Mouse (Mus musculus) right cerebral cortex, postnatal 14 days (tissue): ENCODE data around the gene Gm13762.
"Not testable (repeated sequence)": the region's sequence is repeated elsewhere in the genome, so short reads cannot be mapped to it uniquely, and the experiment has no call there.

Source experiments
- DNase-seq: peaks from one replicate; pipeline ENCODE4 v3.0.0; 2022

Gene Gm13762

GRCm38 (mm10) chr2:88980181-88980580, at the start of gene Gm13762:
Gene Gm13762, minus strand, starts transcription at chr2:88980281.
- no peak for DNase-seq

- not testable (repeated sequence) for DNase-seq
Measured at GRCm38 (mm10) chr2:89021436-89021835, 41.4 kb upstream of the Gm13762 start.

- DNase-seq, result no peak
Measured at GRCm38 (mm10) chr2:89018240-89018639, 38.2 kb upstream of the Gm13762 start, which contains the start of gene Olfr1216. Gene Olfr1216, minus strand, starts transcription at chr2:89018340.

GRCm38 (mm10) chr2:89006873-89007272, 26.8 kb upstream of the Gm13762 start, which contains the start of gene Olfr1215:
Gene Olfr1215, minus strand, starts transcription at chr2:89006973.
- DNase-seq, result no peak

- no peak for DNase-seq
Measured at GRCm38 (mm10) chr2:88992553-88992952, 12.5 kb upstream of the Gm13762 start, which contains the start of gene Olfr1214. Gene Olfr1214, minus strand, starts transcription at chr2:88992653.

- no peak for DNase-seq
Measured at GRCm38 (mm10) chr2:88953669-88954068, 26.4 kb downstream of the Gm13762 start, which contains the start of gene Olfr1212. Gene Olfr1212, plus strand, starts transcription at chr2:88953969.

GRCm38 (mm10) chr2:88938011-88938410, 42.1 kb downstream of the Gm13762 start, which contains the start of gene Olfr1211:
Gene Olfr1211, minus strand, starts transcription at chr2:88938111.
- DNase-seq, result no peak
